Mouse (Mus musculus) right cerebral cortex, postnatal 36 days (tissue): ENCODE results near the gene Gm3402.
"Not testable (repeated sequence)": the region's sequence is repeated elsewhere in the genome, so short reads cannot be mapped to it uniquely, and the experiment has no call there.

Source experiments
- DNase-seq, 2 experiments: peaks; one replicate each; pipeline ENCODE4 v3.0.0; 2022; ENCODE audit warnings: low spot score in 2 of 2, mixed read lengths in 1 of 2

Gm3402 gene

GRCm38 (mm10) chr5:146513823-146514222 is at the start of gene Gm3402:
TSS of gene Gm3402 (plus strand) at chr5:146514123.
- DNase-seq, result not testable (repeated sequence)

- DNase-seq, result peak in 1 of 2 experiments; percentile 22
Measured at GRCm38 (mm10) chr5:146466663-146467062, 47.3 kb upstream of the Gm3402 start.

- no peak for DNase-seq
Measured at GRCm38 (mm10) chr5:146468311-146468710, 45.6 kb upstream of the Gm3402 start.

GRCm38 (mm10) chr5:146470821-146471220 is 43.1 kb upstream of the Gm3402 start:
- no peak for DNase-seq

- DNase-seq, result no peak
Measured at GRCm38 (mm10) chr5:146471311-146471710, 42.6 kb upstream of the Gm3402 start.

- no peak for DNase-seq
Measured at GRCm38 (mm10) chr5:146471821-146472220, 42.1 kb upstream of the Gm3402 start.

- DNase-seq, result peak; percentile 29
Measured at GRCm38 (mm10) chr5:146479564-146479963, 34.4 kb upstream of the Gm3402 start.

GRCm38 (mm10) chr5:146481665-146482064 is 32.3 kb upstream of the Gm3402 start, which contains the start of gene Gm6408:
TSS of gene Gm6408 (plus strand) at chr5:146481965.
- DNase-seq, result not testable (repeated sequence)

- not testable (repeated sequence) for DNase-seq
Measured at GRCm38 (mm10) chr5:146488959-146489358, 25.0 kb upstream of the Gm3402 start.

GRCm38 (mm10) chr5:146491063-146491462 is 22.9 kb upstream of the Gm3402 start, which contains the start of gene Gm6370:
TSS of gene Gm6370 (plus strand) at chr5:146491363.
- DNase-seq, result not testable (repeated sequence)

GRCm38 (mm10) chr5:146502099-146502498 is 11.8 kb upstream of the Gm3402 start, which contains the start of gene 4930449I24Rik:
TSS of gene 4930449I24Rik (plus strand) at chr5:146502399.
- DNase-seq, result not testable (repeated sequence)

- not testable (repeated sequence) for DNase-seq
Measured at GRCm38 (mm10) chr5:146525501-146525900, 11.6 kb downstream of the Gm3402 start, which contains the start of gene Gm3404. TSS of gene Gm3404 (plus strand) at chr5:146525801.

GRCm38 (mm10) chr5:146537347-146537746 is 23.4 kb downstream of the Gm3402 start, which contains the start of gene Gm3409:
TSS of gene Gm3409 (plus strand) at chr5:146537647.
- not testable (repeated sequence) for DNase-seq

GRCm38 (mm10) chr5:146555836-146556235 is 41.9 kb downstream of the Gm3402 start, which contains the start of gene Gm3415:
TSS of gene Gm3415 (plus strand) at chr5:146556136.
- not testable (repeated sequence) for DNase-seq

- DNase-seq, result no peak
Measured at GRCm38 (mm10) chr5:146564259-146564658, 50.3 kb downstream of the Gm3402 start.
